Mouse (Mus musculus) liver, embryonic 12.5 days (tissue): Measurements from ENCODE around the gene Ksr1. TPM values are rescaled to one million over a fixed set of nuclear protein-coding genes. Genes with fewer than 3 reads are reported as not detected.

Source experiments
- ATAC-seq: fragments of 200-750 bp; cut with Nextera tagmentation; 2 replicates; pipeline ENCODE4 v1.8.0; 2017; ENCODE audit warnings: moderate number of reproducible peaks, mild to moderate bottlenecking, moderate library complexity
- H3K27ac ChIP-seq: fragments of 300-500 bp; sonication (generic); 2 replicates; pipeline ENCODE4 v1.5.1; 2016; ENCODE audit warnings: mild to moderate bottlenecking
- H3K27me3 ChIP-seq: fragments of 300-500 bp; sonication (generic); replicated peaks from 2 replicates; pipeline ENCODE4 v1.6.1; 2016; ENCODE audit warnings: mild to moderate bottlenecking, moderate library complexity
- H3K36me3 ChIP-seq: fragments of 300-500 bp; sonication (generic); 2 replicates; pipeline ENCODE4 v1.6.1; 2016; ENCODE audit warnings: mild to moderate bottlenecking, moderate library complexity
- H3K4me1 ChIP-seq: fragments of 300-500 bp; sonication (generic); 2 replicates; pipeline ENCODE4 v1.6.1; 2016
- H3K4me2 ChIP-seq: fragments of 300-500 bp; sonication (generic); 2 replicates; pipeline ENCODE4 v1.6.1; 2016; ENCODE audit warnings: mild to moderate bottlenecking, moderate library complexity
- H3K4me3 ChIP-seq: fragments of 300-500 bp; sonication (generic); 2 replicates; pipeline ENCODE4 v1.5.1; 2016; ENCODE audit warnings: mild to moderate bottlenecking, moderate library complexity
- H3K9ac ChIP-seq: fragments of 300-500 bp; sonication (generic); 2 replicates; pipeline ENCODE4 v1.6.1; 2016; ENCODE audit warnings: mild to moderate bottlenecking, moderate library complexity
- H3K9me3 ChIP-seq: fragments of 300-500 bp; sonication (generic); replicated peaks from 2 replicates; pipeline ENCODE4 v1.6.1; 2016; ENCODE audit warnings: mild to moderate bottlenecking, moderate library complexity
- WGBS: fragments of 180-500 bp; shearing (Covaris S2); methylation state at CpG from one replicate; pipeline ENCODE4 v1.1.7; 2016; ENCODE audit not compliant: insufficient replicate concordance; 5-methylcytosine and 5-hydroxymethylcytosine counted together
- polyA plus RNA-seq: library from polyadenylated mRNA; unstranded; fragments of >200 nt; fragmentation: Nextera tagmentation; extraction: Ambion mirVana; gene quantifications from 2 replicates; pipeline ENCODE4 v1.2.1, GENCODE M21; 2016

The Ksr1 gene
- polyA plus RNA-seq, 1 experiment from 2014 or later, result 3.1 TPM

DNA sequence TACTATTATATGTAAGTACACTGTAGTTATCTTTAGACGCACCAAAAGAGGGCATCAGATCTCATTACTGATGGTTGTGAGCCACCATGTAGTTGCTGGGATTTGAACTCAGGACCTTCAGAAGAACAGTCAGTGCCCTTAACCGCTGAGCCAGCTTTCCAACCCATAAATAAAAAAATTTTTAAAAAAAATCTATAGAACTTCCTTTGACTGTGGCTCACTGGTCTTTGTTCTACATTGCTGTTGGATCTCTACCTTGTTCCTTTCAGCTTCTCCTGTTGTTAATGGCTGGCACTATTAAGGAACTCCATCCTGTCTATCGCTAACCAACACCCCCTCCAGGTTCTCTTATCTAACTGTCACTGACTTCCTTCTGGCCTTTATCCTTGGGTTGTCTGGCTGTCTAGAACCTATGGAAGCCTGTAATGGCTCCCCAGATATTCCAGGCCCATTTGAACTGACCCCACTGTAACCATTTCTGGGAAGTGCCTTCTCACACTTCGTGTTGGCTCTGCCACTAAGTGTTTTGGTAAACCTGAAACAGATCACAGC, 166.0 kb downstream of the Ksr1 start:
- Histone ChIP-seq H3K9ac (no peak overlapping the region), H3K4me3 (no peak overlapping the region), H3K27ac (peak overlapping the region; percentile 61), H3K27me3 (no peaks in the 10 kb centered on the region), H3K36me3 (peaks cover 9% of the 10 kb centered on the region), H3K4me1 (peaks cover 59% of the 10 kb centered on the region), H3K9me3 (no peaks in the 10 kb centered on the region), H3K4me2 (peak overlapping the region; percentile 12; the same call in 1 of the 2 replicates)
- ATAC-seq, result no peak
- WGBS, result 40% methylated on average over 4 of the region's 4 CpGs

- H3K27ac ChIP-seq, result no peak overlapping the region
- WGBS, result 83% methylated on average over 12 of the region's 12 CpGs
Measured at GRCm38 (mm10) chr11:78978176-78979019, 167.8 kb downstream of the Ksr1 start.

GRCm38 (mm10) chr11:78976731-78977510, 169.3 kb downstream of the Ksr1 start:
- H3K27ac ChIP-seq, result no peak overlapping the region; the same call in 1 of the 2 replicates
- H3K27me3 ChIP-seq, result no peaks in the 10 kb centered on the region
- H3K4me2 ChIP-seq, result no peak overlapping the region
- H3K4me3 ChIP-seq, result no peak overlapping the region
- 68% methylated on average over 8 of the region's 8 CpGs for WGBS
- H3K9me3 ChIP-seq, result no peaks in the 10 kb centered on the region
- no peak overlapping the region for H3K9ac ChIP-seq
- H3K4me1 ChIP-seq, result peaks cover 43% of the 10 kb centered on the region
- peaks cover 20% of the 10 kb centered on the region for H3K36me3 ChIP-seq
- no peak for ATAC-seq

More at GRCm38 (mm10) chr11:78978176-78979019, 167.8 kb downstream of the Ksr1 start:
- no peak overlapping the region for H3K9ac ChIP-seq
- H3K27me3 ChIP-seq, result no peaks in the 10 kb centered on the region
- peaks cover 46% of the 10 kb centered on the region for H3K4me1 ChIP-seq
- no peaks in the 10 kb centered on the region for H3K9me3 ChIP-seq
- peaks cover 17% of the 10 kb centered on the region for H3K36me3 ChIP-seq
- H3K4me2 ChIP-seq, result no peak overlapping the region
- ATAC-seq, result no peak
- H3K4me3 ChIP-seq, result no peak overlapping the region

DNA sequence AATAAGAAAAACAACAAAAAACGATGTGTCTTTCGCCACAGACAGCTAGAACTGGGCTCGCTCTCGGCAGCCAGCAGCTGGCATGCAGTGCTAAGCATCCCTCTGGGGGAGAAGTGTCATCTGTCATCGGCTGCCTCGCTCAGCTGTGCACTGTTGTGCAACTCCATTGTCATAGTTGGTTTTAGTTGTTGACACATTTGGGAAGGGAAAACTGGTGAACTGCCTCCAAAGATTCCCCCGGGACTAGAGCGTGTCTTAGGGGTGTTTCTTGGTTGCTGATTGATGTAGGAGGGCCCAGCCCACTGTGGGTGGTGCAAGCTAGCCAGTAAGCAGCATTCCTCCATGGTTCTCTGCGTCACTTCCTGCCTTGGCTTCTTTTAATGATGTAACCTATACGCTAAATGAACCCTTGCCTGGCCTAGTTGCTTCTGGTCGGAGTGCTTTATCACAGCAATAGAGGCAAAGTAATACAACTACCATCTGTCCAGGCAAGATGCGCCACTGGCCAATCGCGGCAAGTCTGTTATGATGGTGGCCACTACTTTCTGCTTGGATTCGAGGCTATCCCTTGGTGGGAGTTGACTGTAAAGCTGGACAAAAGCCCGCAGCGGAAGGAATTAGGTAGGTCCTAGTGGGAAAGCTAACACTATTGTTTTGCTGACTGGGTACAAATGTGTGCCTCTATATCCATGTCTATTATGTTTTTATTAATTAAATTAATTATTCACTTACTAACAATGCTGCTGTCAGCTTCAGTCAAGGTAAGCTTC, 172.6 kb downstream of the Ksr1 start:
- H3K36me3 ChIP-seq, result peaks cover 32% of the 10 kb centered on the region
- no peak overlapping the region for H3K9ac ChIP-seq
- no peaks in the 10 kb centered on the region for H3K27me3 ChIP-seq
- H3K4me3 ChIP-seq, result no peak overlapping the region
- no peak overlapping the region for H3K4me2 ChIP-seq
- H3K4me1 ChIP-seq, result peaks cover 25% of the 10 kb centered on the region
- no peaks in the 10 kb centered on the region for H3K9me3 ChIP-seq
- WGBS, result 70% methylated on average over 17 of the region's 17 CpGs
- no peak for ATAC-seq
- no peak overlapping the region for H3K27ac ChIP-seq

DNA sequence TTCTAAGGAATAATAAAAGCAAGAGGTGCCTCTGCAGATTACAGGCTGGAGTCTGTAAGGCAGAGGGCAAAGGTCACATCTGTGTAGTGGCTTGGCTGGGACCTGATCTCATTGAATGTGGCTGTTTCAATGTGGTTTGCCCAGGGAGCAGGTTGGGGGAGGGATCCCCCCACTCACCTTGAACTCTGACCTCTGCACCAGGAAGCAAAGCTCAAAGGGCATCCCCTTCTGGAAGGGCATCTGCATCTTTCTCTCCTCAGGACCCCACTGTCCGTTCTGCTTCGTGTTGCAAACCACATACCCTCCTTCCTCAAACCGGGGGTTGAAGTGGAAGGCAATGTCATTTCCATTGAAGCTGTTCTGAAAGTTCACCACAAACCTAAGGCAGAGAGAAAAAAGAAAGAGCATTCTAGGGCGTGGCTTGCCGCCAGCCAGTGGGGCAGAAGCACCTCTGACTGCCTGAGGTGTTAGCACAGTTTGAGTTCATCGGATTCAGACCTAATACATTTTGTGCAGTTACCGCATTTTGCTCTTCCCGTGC, 173.3 kb downstream of the Ksr1 start:
- H3K4me3 ChIP-seq, result no peak overlapping the region
- no peaks in the 10 kb centered on the region for H3K27me3 ChIP-seq
- H3K27ac ChIP-seq, result no peak overlapping the region
- H3K9me3 ChIP-seq, result no peaks in the 10 kb centered on the region
- no peak overlapping the region for H3K4me2 ChIP-seq
- peaks cover 32% of the 10 kb centered on the region for H3K36me3 ChIP-seq
- no peak for ATAC-seq
- WGBS, result 49% methylated on average over 8 of the region's 8 CpGs
- H3K9ac ChIP-seq, result no peak overlapping the region
- H3K4me1 ChIP-seq, result peaks cover 29% of the 10 kb centered on the region

DNA sequence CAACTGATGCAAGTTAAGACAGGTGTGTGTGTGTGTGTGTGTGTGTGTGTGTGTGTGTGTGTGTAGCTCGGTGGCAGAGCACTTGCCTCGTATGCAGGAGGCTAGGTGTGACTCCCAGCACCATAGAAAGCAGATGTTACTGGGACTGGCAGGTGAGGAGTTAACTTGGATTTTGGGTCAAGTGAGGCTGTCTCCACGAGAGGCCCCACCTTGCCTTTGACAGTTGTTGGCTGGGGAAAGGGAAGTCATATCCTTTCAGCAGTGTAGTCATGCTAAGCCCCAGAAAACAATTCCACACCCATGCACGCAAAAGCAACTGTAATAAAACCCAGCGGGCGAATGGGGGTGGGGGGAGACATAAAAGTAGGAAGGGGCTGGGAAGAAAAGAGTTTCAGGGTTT, 173.9 kb downstream of the Ksr1 start:
- Histone ChIP-seq H3K4me3 (no peak overlapping the region), H3K36me3 (peaks cover 32% of the 10 kb centered on the region), H3K9me3 (no peaks in the 10 kb centered on the region), H3K27me3 (no peaks in the 10 kb centered on the region), H3K4me1 (peaks cover 30% of the 10 kb centered on the region), H3K9ac (no peak overlapping the region), H3K4me2 (no peak overlapping the region), H3K27ac (no peak overlapping the region)
- 45% methylated on average over 6 of the region's 6 CpGs for WGBS
- no peak for ATAC-seq

- H3K27ac ChIP-seq, result no peak overlapping the region
- H3K9me3 ChIP-seq, result no peaks in the 10 kb centered on the region
- no peak overlapping the region for H3K4me3 ChIP-seq
- no peaks in the 10 kb centered on the region for H3K27me3 ChIP-seq
- H3K4me1 ChIP-seq, result peaks cover 26% of the 10 kb centered on the region
- 76% methylated on average over 3 of the region's 3 CpGs for WGBS
- H3K9ac ChIP-seq, result no peak overlapping the region
- no peak for ATAC-seq
- no peak overlapping the region for H3K4me2 ChIP-seq
- H3K36me3 ChIP-seq, result peaks cover 36% of the 10 kb centered on the region
Measured at GRCm38 (mm10) chr11:78971746-78972145, 174.5 kb downstream of the Ksr1 start.

GRCm38 (mm10) chr11:78971096-78971495, 175.1 kb downstream of the Ksr1 start:
- Histone ChIP-seq H3K36me3 (peaks cover 36% of the 10 kb centered on the region), H3K4me3 (no peak overlapping the region), H3K9ac (no peak overlapping the region), H3K27me3 (no peaks in the 10 kb centered on the region), H3K4me1 (peaks cover 26% of the 10 kb centered on the region), H3K9me3 (no peaks in the 10 kb centered on the region), H3K4me2 (no peak overlapping the region), H3K27ac (no peak overlapping the region)
- no peak for ATAC-seq
- WGBS, result 77% methylated on average over 8 of the region's 8 CpGs

- Histone ChIP-seq H3K27me3 (no peaks in the 10 kb centered on the region), H3K9ac (no peak overlapping the region), H3K9me3 (no peaks in the 10 kb centered on the region), H3K36me3 (peaks cover 38% of the 10 kb centered on the region), H3K27ac (no peak overlapping the region), H3K4me3 (no peak overlapping the region), H3K4me1 (peaks cover 19% of the 10 kb centered on the region), H3K4me2 (no peak overlapping the region)
- WGBS, result 62% methylated on average over 4 of the region's 4 CpGs
- no peak for ATAC-seq
Measured at GRCm38 (mm10) chr11:78968121-78968520, 178.1 kb downstream of the Ksr1 start.

- H3K4me2 ChIP-seq, result no peak overlapping the region
- H3K4me3 ChIP-seq, result no peak overlapping the region
- H3K9me3 ChIP-seq, result no peaks in the 10 kb centered on the region
- H3K9ac ChIP-seq, result no peak overlapping the region
- H3K36me3 ChIP-seq, result peaks cover 45% of the 10 kb centered on the region
- ATAC-seq, result peak; percentile 42; the same call in 1 of the 2 replicates
- H3K27ac ChIP-seq, result no peak overlapping the region
- 12% methylated on average over 4 of the region's 4 CpGs for WGBS
- peaks cover 11% of the 10 kb centered on the region for H3K4me1 ChIP-seq
- no peaks in the 10 kb centered on the region for H3K27me3 ChIP-seq
Measured at GRCm38 (mm10) chr11:78967371-78967770, 178.8 kb downstream of the Ksr1 start.
